Mouse (Mus musculus) heart, adult 2 months (tissue): ENCODE measurements around the gene Ccdc162.

Experiments used
- CTCF ChIP-seq: fragments of 200-600 bp; IDR thresholded peaks from 2 replicates; pipeline ENCODE4 v1.8.1; 2022; ENCODE audit warnings: antibody characterized with exemption, mild to moderate bottlenecking, moderate library complexity
- EP300 ChIP-seq: fragments of 200-500 bp; IDR thresholded peaks from 2 replicates; pipeline ENCODE4 v1.6.1; 2011; ENCODE audit warnings: low read depth, low read length, control low read depth; ENCODE audit not compliant: insufficient read depth
- POLR2A ChIP-seq: fragments of 200-500 bp; IDR thresholded peaks from 2 replicates; pipeline ENCODE4 v1.6.1; 2011; ENCODE audit warnings: mild to moderate bottlenecking, low read depth, low read length, control low read depth; ENCODE audit not compliant: insufficient read depth

DNA sequence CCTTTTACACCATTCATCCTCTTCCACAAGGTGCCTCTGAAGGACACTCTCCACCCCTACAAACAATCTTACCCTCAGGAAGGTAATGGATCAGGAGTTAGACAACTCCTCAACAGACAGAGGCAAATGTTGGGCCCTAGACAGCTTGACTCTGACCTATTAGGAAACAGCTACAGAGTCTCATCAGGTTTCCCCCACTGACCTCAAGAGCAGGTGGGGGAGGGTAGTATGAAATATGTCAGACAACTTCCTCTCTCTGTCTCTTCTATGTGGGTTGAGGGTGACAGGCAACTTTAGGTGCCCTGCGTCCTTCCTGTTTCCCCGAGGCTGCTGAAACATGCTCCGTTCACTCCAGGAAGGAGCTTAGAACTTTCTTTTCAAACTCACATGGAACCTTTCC, 120.9 kb downstream of the Ccdc162 start:
- TF ChIP-seq EP300 = no peak
- TF ChIP-seq CTCF = no peak
- TF ChIP-seq POLR2A = no peak
